Mouse (Mus musculus): Measurements from ENCODE around the gene Csnk1d. TPM values are rescaled to one million over a fixed set of nuclear protein-coding genes. Genes with fewer than 3 reads are reported as not detected.

The Csnk1d gene
- total RNA-seq (2014; fragmentation: Nextera tagmentation) = 116 and 146 TPM in 2 replicates
- 61.2 and 73.6 TPM in 2 replicates for total RNA-seq (2017)
- 195 and 227 TPM in 2 replicates for polyA plus RNA-seq (2012)

DNA sequence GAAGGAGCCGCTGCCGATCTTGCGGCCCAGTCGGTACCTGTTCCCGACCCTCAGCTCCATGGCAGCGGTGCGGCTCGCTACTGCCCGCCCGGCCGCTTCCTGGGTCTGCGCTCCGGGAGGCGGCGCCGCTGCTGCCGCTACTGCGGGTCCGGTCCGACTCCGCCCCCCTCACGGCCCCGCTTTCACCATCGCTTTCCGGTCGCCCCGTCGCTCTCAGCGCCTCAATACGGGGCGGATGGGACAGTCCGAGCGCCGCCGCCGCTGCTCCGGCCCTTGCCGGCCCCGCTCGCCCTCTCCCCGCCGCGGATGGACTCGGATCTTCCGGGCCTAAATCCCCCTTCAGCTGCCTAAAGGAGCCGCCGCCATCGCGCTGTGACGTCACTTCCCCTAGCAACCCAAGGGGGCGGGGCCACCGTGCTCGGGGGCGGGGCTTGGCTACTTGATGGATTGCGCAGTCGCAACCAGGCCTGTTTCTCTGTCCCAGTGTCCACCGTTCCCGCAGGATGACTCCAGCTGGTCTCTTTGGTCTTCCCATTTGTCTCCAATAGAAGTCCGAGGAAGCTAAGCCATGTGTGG is at the start of gene Csnk1d:
Csnk1d (minus strand) TSS at position 380 of the 576 bp plus-strand sequence.
- DNase-seq (ENCODE audit: low spot score) (peak; percentile 81), ATAC-seq (ENCODE audit: extremely low read depth, insufficient number of reproducible peaks, low FRiP score, poor library complexity, severe bottlenecking) (peak; percentile 71)
- Histone ChIP-seq H3K4me3 (ENCODE audit: low read depth, low read length) (peak within 1 kb of the TSS; percentile 93), H3K4me1 (ENCODE audit: insufficient read depth, low read depth, low read length) (peaks cover 68% of the 10 kb centered on the region), H3K36me3 (replicated peaks) (peaks cover 75% of the 10 kb centered on the region), H3K27me3 (ENCODE audit: insufficient read depth, low read length) (no peaks in the 10 kb centered on the region), H3K9me3 (replicated peaks) (no peaks in the 10 kb centered on the region)
- TF ChIP-seq GATA1 (IDR thresholded peaks at IDR 0.05; ENCODE audit: borderline replicate concordance, low read length) (no peak), TAL1 (conservative IDR thresholded peaks at IDR 0.05; ENCODE audit: low read depth, low read length) (no peak), POLR2AphosphoS5 (IDR thresholded peaks at IDR 0.05; ENCODE audit: insufficient replicate concordance, low read depth, low read length) (no peak), CTCF (IDR thresholded peaks at IDR 0.05; ENCODE audit: low read depth, low read length) (no peak), GATA2 (IDR thresholded peaks at IDR 0.05; ENCODE audit: borderline replicate concordance, low read depth, low read length) (no peak)

DNA sequence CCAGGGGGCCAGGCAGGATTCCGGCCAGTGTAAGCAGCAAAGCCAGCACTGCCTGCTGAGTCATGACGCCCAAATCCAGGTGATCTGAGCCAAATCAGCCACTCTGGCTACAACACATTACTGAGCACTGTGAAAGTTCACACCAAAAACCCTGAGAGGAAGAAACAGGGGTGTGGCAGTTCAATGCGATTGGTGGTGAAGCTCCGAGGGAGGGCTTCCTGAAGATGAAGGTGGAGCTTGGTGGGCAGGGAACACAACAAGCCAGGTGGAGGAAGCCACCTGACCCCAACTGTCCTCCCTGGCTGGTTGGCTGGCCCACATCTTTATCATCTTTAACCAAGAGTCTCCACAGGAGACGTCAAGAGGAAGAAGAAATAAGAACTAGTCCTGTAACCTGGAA is 48.2 kb upstream of the Csnk1d start, which contains the start of gene Cd7:
Cd7 (minus strand) TSS at position 117 of the 400 bp plus-strand sequence.
- H3K27me3 ChIP-seq (ENCODE audit: insufficient read depth, low read length) = peaks cover 56% of the 10 kb centered on the region
- DNase-seq (ENCODE audit: low spot score) (no peak), ATAC-seq (ENCODE audit: extremely low read depth, insufficient number of reproducible peaks, low FRiP score, poor library complexity, severe bottlenecking) (no peak)
- H3K36me3 ChIP-seq (replicated peaks) = no peaks in the 10 kb centered on the region
- H3K4me1 ChIP-seq (ENCODE audit: insufficient read depth, low read depth, low read length) = peaks cover 3% of the 10 kb centered on the region; the same call in 1 of the 2 replicates
- H3K9me3 ChIP-seq (replicated peaks) = no peaks in the 10 kb centered on the region
- TF ChIP-seq TAL1 (conservative IDR thresholded peaks at IDR 0.05; ENCODE audit: low read depth, low read length) (no peak), CTCF (IDR thresholded peaks at IDR 0.05; ENCODE audit: low read depth, low read length) (no peak), POLR2AphosphoS5 (IDR thresholded peaks at IDR 0.05; ENCODE audit: insufficient replicate concordance, low read depth, low read length) (no peak), GATA1 (IDR thresholded peaks at IDR 0.05; ENCODE audit: borderline replicate concordance, low read length) (no peak), GATA2 (IDR thresholded peaks at IDR 0.05; ENCODE audit: borderline replicate concordance, low read depth, low read length) (no peak)
- no peak within 1 kb of the TSS for H3K4me3 ChIP-seq (ENCODE audit: low read depth, low read length)

DNA sequence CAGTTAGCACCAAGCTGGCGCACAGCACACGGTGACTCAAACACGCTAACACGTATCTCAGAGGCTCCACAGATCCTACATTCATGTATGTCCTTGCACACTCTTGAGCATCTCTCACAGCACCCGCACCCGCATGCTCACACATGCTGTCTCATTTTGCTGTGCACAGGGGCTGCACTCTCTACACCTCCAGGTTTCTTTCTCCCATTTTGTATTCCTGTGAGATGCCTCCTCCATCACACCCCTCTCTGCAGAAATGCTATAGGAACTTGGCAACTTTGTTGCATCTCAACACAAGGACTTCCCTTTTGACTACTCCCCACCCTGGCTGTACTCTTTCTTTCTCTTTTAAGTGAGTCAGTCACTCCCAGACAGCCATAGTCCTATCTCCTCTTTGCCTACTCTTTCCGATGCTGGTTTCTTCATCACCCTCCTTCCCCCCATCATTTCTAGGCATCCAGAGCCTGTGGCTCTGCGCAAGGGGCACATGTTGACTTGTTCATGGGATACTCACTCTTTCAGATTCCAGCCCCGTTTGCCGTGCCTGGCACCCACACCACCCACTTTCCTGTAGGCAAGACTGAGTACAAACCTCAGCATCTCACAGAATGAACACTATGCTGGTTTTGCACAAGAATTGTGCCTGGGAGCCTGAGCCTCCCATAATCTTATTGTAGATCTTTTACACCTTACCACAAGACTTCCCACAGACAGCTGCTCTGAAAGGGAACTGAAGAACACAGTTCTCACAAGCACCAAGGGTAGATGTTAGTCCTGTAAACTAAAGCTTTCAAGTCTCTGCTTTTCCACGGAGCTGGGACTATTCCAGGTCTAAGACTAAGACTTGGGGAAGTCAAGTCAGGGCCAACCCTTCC is 47.5 kb upstream of the Csnk1d start:
- H3K27me3 ChIP-seq (ENCODE audit: insufficient read depth, low read length) = peaks cover 62% of the 10 kb centered on the region
- DNase-seq (ENCODE audit: low spot score) = no peak
- no peaks in the 10 kb centered on the region for H3K9me3 ChIP-seq (replicated peaks)
- ATAC-seq (ENCODE audit: extremely low read depth, insufficient number of reproducible peaks, low FRiP score, poor library complexity, severe bottlenecking) = no peak
- H3K36me3 ChIP-seq (replicated peaks) = no peaks in the 10 kb centered on the region
- TF ChIP-seq GATA1 (IDR thresholded peaks at IDR 0.05; ENCODE audit: borderline replicate concordance, low read length) (no peak), GATA2 (IDR thresholded peaks at IDR 0.05; ENCODE audit: borderline replicate concordance, low read depth, low read length) (no peak), TAL1 (conservative IDR thresholded peaks at IDR 0.05; ENCODE audit: low read depth, low read length) (no peak), CTCF (IDR thresholded peaks at IDR 0.05; ENCODE audit: low read depth, low read length) (no peak), POLR2AphosphoS5 (IDR thresholded peaks at IDR 0.05; ENCODE audit: insufficient replicate concordance, low read depth, low read length) (no peak)
- H3K4me3 ChIP-seq (ENCODE audit: low read depth, low read length) = no peak overlapping the region
- peaks cover 3% of the 10 kb centered on the region; the same call in 1 of the 2 replicates for H3K4me1 ChIP-seq (ENCODE audit: insufficient read depth, low read depth, low read length)

DNA sequence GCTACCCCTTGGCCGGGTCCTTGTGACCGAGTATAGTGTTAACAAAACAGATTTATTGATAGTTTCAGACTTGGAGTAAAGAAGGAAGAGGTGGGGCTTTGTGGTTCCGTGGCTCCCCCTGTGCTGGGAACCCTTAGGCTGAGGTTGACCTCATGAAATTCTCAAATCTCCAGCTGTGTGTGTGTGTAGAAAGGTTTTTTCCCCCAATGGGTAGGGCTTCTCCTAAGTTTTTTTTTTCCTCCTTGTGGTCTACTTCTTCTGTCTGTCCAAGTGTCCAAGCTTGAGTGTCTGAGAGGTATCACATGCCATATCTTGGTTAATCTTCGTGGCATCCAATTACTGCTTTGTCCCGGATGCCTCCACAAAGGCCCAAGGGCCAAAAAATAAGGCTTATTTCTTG is 42.0 kb upstream of the Csnk1d start:
- ATAC-seq (ENCODE audit: extremely low read depth, insufficient number of reproducible peaks, low FRiP score, poor library complexity, severe bottlenecking) (no peak), DNase-seq (ENCODE audit: low spot score) (no peak)
- Histone ChIP-seq H3K36me3 (replicated peaks) (no peaks in the 10 kb centered on the region), H3K27me3 (ENCODE audit: insufficient read depth, low read length) (peaks cover 49% of the 10 kb centered on the region), H3K9me3 (replicated peaks) (no peaks in the 10 kb centered on the region), H3K4me1 (ENCODE audit: insufficient read depth, low read depth, low read length) (no peaks in the 10 kb centered on the region), H3K4me3 (ENCODE audit: low read depth, low read length) (no peak overlapping the region)
- no peak for TF ChIP-seq POLR2AphosphoS5 (IDR thresholded peaks at IDR 0.05; ENCODE audit: insufficient replicate concordance, low read depth, low read length)
- no peak for TF ChIP-seq GATA1 (IDR thresholded peaks at IDR 0.05; ENCODE audit: borderline replicate concordance, low read length)
- no peak for TF ChIP-seq TAL1 (conservative IDR thresholded peaks at IDR 0.05; ENCODE audit: low read depth, low read length)
- TF ChIP-seq CTCF (IDR thresholded peaks at IDR 0.05; ENCODE audit: low read depth, low read length) = no peak
- TF ChIP-seq GATA2 (IDR thresholded peaks at IDR 0.05; ENCODE audit: borderline replicate concordance, low read depth, low read length) = no peak

DNA sequence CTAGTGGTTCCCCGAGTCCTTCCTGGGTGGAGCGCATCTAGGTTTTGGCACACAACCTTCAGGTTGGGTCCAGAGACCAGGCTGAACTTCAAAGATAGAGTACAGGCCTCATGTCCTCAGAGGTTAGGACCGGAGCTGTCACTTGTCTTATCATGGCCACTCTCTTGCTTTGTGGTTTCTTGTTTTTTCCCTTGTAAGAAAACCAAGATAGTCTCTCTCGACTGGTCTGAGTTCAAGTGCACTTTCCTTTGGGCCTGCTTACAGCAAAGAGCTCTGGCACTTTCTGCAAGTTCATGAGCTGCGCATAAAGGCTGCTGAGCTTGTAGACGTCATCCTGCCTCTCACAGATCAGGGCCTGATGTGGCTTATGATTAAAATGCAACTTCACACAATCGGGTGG is 36.1 kb upstream of the Csnk1d start:
- no peak for DNase-seq (ENCODE audit: low spot score)

DNA sequence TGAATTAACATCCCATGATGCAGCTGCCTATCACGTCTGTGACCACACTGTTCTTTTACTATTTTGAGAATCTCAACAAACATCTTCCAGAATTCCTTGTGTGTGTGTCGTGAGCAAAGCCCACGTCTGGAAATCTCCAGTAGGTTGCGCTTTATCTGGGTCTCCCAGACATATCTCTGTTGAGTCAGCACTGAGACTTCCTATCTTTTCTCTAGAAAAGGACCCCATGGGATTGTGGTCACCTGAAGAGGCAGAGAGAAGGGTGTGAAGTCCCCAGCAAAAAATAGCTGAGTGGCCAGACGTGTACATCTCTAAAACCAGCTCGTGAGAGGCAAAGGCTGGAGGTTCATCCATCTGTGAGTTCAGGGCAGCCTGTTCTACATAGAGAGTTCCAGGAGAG is 33.0 kb upstream of the Csnk1d start:
- no peaks in the 10 kb centered on the region for H3K9me3 ChIP-seq (replicated peaks)
- ATAC-seq (ENCODE audit: extremely low read depth, insufficient number of reproducible peaks, low FRiP score, poor library complexity, severe bottlenecking) = no peak
- H3K27me3 ChIP-seq (ENCODE audit: insufficient read depth, low read length) = peaks cover 24% of the 10 kb centered on the region; the same call in 1 of the 2 replicates
- H3K4me3 ChIP-seq (ENCODE audit: low read depth, low read length) = no peak overlapping the region
- H3K36me3 ChIP-seq (replicated peaks) = no peaks in the 10 kb centered on the region
- TF ChIP-seq CTCF (IDR thresholded peaks at IDR 0.05; ENCODE audit: low read depth, low read length) = no peak
- TF ChIP-seq TAL1 (conservative IDR thresholded peaks at IDR 0.05; ENCODE audit: low read depth, low read length) = no peak
- TF ChIP-seq GATA2 (IDR thresholded peaks at IDR 0.05; ENCODE audit: borderline replicate concordance, low read depth, low read length) = no peak
- TF ChIP-seq GATA1 (IDR thresholded peaks at IDR 0.05; ENCODE audit: borderline replicate concordance, low read length) = no peak
- TF ChIP-seq POLR2AphosphoS5 (IDR thresholded peaks at IDR 0.05; ENCODE audit: insufficient replicate concordance, low read depth, low read length) = no peak
- 0 out of 2 replicates have a peak, but pooled peaks cover 3% of the 10 kb centered on the region for H3K4me1 ChIP-seq (ENCODE audit: insufficient read depth, low read depth, low read length)
- no peak for DNase-seq (ENCODE audit: low spot score)

More for the DNA sequence above, 36.1 kb upstream of the Csnk1d start:
- peaks cover 12% of the 10 kb centered on the region for H3K27me3 ChIP-seq (ENCODE audit: insufficient read depth, low read length)
- H3K4me1 ChIP-seq (ENCODE audit: insufficient read depth, low read depth, low read length) = 0 out of 2 replicates have a peak, but pooled peaks cover 3% of the 10 kb centered on the region
- no peaks in the 10 kb centered on the region for H3K36me3 ChIP-seq (replicated peaks)
- H3K9me3 ChIP-seq (replicated peaks) = no peaks in the 10 kb centered on the region
- no peak for TF ChIP-seq GATA1 (IDR thresholded peaks at IDR 0.05; ENCODE audit: borderline replicate concordance, low read length)
- no peak for TF ChIP-seq TAL1 (conservative IDR thresholded peaks at IDR 0.05; ENCODE audit: low read depth, low read length)
- TF ChIP-seq GATA2 (IDR thresholded peaks at IDR 0.05; ENCODE audit: borderline replicate concordance, low read depth, low read length) = no peak
- no peak for TF ChIP-seq CTCF (IDR thresholded peaks at IDR 0.05; ENCODE audit: low read depth, low read length)
- no peak for TF ChIP-seq POLR2AphosphoS5 (IDR thresholded peaks at IDR 0.05; ENCODE audit: insufficient replicate concordance, low read depth, low read length)
- ATAC-seq (ENCODE audit: extremely low read depth, insufficient number of reproducible peaks, low FRiP score, poor library complexity, severe bottlenecking) = no peak
- H3K4me3 ChIP-seq (ENCODE audit: low read depth, low read length) = no peak overlapping the region
